Mouse (Mus musculus) common myeloid progenitor, adult 5-6 weeks (primary cell): ENCODE measurements around the gene Nacc2. TPM values are rescaled to one million over a fixed set of nuclear protein-coding genes. Genes with fewer than 3 reads are reported as not detected.

ENCODE experiments used
- ATAC-seq: replicated peaks from 2 replicates; pipeline ENCODE4 v1.8.0; 2016; ENCODE audit warnings: low read depth, mild to moderate bottlenecking, moderate TSS enrichment, inconsistent platforms; ENCODE audit not compliant: poor library complexity, severe bottlenecking
- total RNA-seq: library from RNA; stranded (forward); fragments of 200-1000, 187-1606 nt; gene quantifications from 2 replicates; pipeline ENCODE4 v1.2.3, GENCODE M21; 2017

Gene Nacc2
- total RNA-seq, 1 experiment from 2014 or later: 4.1 TPM

DNA sequence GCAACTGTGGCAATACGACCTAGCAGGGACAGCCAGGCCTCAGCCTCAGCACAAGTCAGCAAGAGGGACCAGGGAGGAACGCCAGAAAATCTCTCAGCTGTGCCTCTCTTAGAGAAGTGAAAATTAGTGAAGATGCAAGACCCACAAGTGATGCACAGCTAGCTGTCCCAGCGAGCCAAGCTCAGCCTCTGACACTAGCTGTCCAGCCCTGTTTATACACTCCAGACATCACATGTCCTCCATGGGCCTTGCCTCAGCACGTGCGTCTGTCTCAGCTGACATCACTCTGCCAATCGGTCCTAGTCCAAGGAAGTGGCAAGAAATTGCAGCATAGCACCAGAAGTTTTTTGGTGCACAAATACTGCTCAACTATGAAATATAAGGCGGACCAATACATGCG, 16.0 kb downstream of the Nacc2 start:
- no peak for ATAC-seq

DNA sequence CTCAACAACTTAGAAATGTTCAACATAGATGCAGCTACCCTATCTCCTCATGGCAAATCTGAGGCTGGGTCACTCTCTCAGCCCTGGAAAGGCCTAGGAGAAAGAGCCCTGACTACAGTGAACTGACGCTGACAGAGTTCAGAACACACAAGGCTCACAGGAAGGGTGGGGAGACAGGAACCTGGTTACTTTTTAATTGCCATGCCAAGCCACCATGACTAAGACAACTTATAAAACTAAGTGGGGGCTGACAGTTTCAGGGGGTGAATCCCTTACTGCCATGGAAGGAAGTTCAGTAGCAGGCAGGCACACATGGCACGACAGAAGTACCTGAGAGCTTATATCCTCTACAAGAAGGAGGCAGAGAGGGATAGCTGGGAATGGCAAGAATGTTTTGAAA, 16.8 kb downstream of the Nacc2 start:
- ATAC-seq: peak; percentile 85

DNA sequence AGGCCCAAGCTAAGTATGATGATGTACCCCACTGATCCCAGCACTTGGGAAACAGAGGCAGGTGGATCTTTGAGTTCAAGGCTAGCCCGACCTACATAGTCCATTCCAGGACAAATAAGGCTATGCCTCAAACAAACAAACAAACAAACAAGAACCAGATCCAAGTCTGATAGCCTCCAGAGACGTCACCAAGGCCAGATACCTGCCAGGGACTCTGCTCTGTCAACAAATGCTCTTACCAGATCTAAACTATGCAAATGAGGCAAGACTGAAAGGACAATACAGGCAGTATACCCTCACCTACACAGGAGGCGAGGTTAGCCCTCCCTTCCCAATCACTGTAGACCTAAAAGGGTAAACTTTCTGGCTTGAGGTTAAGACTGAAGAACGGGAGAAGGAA, 22.7 kb downstream of the Nacc2 start:
- no peak for ATAC-seq

DNA sequence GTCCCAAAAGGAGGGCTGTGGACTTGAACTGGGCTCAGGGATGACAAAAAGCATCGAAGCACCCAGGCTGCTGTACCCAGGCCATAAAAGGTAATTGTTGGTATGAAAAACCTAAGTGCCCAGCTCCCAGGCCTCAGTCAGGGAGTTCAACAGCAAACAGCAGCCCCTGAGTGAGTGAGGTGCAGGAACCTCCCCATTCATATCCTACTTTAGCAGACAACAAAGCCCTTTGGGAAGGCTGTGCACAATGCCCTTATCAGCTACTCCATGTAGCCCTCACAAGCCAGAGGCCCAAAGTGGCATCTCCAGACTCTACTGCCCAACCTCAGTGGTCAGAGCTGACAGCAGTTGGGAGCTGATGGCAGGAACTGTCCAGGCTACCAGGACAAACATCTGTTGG, 23.2 kb downstream of the Nacc2 start:
- ATAC-seq: no peak

DNA sequence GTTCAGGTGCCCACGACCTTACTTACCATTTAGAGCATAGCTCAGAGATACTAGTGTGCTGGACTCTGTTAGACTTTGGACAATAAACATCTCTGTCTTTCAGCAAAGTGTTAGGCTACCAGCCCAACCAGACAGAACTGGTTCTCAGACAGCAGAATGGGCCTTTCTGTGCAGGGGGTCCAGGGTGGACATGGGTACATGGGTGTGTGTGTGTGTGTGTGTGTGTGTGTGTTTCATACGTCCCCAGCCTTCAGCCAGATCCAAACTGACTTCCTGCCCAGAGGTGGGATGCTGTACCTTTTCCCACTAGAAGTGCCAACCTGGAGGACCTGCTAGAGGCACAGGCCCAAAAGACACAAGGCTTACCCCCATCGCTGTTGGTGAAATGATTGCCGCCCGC, 23.8 kb downstream of the Nacc2 start:
- no peak for ATAC-seq

DNA sequence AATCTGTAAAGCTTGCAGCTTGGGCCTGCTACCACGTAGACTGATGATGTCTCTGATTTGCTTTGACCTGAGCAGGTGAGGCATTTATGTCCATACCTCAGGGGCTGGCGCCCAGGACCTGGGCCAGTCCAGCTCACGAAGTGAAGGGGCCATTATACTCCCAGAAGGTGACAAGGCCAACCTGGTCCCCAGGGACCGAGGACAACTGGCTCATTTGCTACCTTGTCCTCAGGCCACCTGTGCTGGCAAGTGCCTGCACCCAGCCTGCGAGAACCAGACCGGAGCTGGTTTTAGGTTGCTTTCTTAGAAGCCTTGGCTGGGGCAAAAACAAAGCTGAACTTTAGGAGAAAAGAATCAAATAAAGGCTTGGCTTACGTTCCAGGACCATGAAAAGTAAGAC, 29.1 kb downstream of the Nacc2 start:
- no peak for ATAC-seq

DNA sequence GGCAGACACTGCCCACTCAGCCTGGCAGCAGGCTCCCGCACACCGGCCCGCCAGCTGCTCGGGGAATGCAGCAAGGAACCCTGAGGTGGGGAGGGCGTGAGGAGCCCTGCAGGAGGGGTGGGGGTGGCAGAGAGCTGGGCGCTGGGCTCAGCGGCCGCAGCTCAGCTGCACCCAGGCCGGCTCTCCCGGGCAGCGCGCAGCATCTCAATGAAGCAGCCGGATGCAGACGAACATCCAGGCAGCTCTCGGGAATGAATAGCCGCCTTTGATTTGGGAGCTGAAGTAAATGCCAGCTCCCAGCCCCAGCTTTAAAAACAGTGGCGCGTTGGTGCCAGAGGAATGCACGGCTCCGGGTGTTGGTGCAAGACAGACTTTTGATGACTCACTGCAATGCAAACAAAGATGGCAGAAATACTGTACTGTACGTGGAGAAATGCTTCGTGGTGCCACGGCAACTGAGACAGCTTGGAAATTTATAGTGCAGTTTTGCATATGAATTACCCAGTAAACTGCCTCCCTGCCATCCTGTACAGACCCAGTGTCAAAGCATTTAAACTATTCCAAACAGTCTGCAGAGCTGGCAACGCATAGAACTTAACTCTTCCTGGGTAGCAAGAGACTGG, 31.1 kb downstream of the Nacc2 start:
- ATAC-seq: no peak

DNA sequence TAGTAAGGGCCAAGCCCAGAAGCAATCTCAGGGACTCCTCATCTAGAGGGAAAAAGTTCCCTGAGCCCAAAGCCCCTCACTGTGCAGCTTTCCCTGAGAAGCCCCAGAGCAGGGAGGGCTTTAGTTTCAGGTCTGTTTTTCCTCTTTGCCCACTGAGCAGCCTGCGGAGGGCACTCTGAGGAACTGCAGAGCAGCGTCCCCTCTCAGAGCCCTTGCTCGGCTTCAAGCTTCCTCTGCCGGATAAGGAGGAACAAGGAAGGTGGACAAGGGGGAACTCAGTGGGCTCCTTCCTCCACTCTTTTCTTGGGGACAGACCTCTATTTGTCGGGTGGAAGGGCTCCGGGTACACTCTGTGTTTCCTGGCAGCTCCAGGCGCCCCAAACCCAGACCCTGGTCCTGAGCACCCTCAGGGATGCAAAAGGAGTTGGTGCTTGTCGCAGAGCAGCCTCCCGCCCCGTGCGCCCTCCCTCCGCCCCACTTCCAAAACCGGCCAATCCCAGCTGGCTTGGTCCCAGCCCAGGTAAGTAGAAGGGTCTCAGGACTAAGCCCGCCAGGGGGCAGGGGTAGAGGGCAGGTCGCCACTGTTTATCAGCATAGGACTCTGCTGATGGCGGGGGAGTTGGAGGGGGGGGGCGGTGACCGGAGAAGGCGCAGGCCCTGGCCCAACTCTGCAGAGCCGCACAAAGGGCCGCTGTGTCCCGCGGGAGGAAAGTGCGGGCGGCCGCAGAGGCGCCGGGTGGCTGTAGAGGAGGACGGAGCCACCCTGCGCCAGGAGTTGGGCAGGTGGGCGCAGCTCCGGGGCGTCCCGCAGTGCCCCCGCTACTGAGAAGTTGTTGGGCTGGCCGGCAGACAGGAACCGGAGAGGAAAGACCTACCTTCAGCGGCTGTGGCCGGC, 31.9 kb downstream of the Nacc2 start:
- peak; percentile 43 for ATAC-seq

DNA sequence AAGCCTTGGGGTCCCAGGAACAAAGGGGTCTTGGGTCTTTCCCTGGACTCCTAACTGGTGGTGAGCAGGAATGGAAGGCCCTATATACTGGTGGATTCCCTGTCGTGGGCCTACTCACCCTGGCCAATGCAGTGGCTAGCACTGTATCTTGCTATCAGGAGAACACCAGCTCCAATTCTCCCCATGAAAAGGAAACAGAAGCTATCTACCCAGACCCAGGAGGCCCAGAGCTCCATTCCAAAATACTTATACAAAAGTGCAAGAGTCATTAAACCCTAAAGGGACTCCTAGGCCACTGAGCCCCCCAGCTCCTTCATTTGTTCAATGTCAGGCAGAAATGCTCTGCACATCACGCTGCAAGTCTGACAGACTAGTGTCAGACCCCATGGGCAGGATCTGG, 34.0 kb downstream of the Nacc2 start:
- 0 out of 2 replicates have a peak, but pooled peaks have one; percentile 9 for ATAC-seq

DNA sequence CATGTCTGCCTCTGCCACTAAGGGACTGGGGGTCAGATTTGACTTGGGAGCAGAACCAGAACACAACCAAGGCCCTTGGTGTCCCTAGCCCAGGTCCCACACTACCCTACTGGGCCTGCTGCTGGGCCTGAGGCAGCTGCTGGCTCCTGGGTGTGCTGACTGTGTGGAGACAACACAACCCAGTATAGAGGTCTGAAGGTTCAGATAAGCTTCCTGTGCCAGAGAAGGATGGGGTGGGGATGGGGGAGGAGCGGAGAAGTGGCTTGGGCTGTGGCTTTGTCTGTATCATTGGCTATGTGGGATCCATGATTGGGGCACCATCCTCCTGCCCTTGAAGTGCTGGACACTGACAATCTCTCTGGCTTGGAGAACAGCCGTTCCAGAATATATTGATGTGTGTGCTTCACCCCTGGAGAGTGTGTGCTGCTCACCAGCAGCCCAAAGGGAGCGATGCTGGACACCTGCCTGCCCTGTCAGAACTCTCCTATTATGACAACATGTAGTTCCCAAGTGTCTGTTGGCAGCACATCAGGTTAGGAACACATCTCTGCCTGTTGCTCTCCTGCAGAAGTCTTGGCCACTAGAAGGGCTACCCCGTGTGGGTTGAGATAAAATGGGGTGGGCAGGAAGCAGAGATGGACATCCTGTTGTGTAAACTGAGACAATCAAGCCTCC, 36.0 kb downstream of the Nacc2 start:
- peak; percentile 76 for ATAC-seq

DNA sequence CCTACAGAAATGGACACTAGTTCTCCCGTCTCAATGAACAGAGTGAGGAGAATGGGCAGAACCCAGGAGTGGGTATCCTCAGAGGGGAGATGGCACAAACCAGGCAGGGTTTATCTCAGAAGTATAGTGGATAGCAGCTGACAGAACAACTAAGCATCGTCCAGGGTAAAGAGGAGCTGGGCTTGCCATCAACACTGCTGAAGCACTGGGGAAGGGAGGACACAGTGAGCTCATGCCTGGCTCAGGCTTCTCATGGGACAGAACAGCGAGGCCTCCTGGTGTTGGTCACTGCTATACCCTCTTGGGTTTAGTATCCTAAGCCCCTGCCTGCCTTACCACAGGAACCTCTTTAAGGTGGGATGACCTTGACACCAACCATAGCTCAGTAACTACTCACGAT, 36.5 kb downstream of the Nacc2 start:
- no peak for ATAC-seq

DNA sequence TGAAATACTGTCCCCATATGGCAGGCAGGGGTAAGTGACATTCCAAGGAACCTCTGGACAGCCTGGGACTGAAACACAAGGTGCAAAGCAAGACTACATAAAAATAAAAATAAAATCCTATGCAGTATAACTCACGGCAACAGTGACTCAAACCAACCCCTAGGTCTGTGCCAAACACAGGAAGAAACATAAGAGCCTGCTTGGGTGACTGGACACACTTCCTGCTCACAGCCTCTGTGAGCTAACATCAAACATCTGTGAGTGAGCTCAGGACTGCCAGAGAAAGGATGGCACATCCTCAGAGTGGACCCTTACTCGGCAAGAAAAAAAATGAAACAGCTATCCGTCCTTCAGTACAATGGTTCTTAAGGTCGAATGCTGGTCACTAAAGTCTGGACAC, 40.1 kb downstream of the Nacc2 start:
- no peak for ATAC-seq

DNA sequence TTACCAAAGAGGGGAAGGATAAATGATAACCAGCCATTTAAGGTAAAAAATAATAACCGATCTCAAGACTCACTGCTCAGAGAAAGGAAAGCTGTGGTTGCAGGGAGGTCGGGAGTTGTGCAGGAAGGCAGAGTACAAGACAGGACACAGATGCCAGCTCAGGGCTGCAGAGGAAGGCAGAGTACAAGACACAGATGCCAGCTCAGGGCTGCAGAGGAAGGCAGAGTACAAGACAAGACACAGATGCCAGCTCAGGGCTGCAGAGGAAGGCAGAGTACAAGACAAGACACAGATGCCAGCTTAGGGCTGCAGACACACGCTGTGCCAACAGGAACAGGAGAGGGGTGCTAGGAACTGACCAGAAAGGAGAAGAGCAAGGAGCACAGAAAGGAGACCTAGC, 42.2 kb downstream of the Nacc2 start:
- 0 out of 2 replicates have a peak, but pooled peaks have one; percentile 63 for ATAC-seq

DNA sequence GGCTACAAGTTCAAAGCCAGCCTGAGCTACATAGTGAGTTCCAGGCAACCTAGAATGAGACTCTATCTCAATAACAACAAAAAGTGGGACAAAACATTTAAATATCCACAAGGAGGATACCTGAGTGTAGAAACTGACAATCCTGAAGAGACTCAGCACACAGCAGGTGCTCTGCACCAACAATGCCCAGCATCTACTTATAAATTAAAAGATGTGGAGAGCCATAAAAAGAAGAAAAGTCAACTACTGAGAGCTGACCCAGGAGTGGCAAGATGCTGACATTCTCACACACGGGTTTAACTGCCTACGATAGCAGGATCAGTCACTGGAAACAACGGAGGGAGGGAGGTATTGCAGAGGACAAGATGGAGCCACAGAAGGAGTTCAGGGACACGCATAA, 43.6 kb downstream of the Nacc2 start:
- ATAC-seq: no peak

DNA sequence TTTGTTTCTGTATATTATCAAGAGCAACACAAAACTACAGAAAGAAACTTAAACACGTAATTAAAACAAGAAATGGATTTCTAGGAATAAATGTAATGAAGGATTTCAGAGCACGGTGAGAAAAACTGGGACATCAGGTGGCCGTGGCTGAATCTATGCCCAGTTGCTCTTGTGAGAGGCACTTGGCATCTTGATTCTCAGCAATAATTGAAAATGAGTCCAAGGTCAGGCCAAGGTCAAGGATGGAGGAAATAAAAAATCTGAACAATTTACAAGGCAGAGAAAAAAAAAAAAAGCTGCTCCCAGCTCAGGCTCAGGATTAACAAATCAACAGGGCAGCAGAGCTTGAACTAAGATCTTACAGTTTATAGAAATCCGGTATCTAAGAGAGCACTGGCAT, 46.0 kb downstream of the Nacc2 start:
- ATAC-seq: no peak

DNA sequence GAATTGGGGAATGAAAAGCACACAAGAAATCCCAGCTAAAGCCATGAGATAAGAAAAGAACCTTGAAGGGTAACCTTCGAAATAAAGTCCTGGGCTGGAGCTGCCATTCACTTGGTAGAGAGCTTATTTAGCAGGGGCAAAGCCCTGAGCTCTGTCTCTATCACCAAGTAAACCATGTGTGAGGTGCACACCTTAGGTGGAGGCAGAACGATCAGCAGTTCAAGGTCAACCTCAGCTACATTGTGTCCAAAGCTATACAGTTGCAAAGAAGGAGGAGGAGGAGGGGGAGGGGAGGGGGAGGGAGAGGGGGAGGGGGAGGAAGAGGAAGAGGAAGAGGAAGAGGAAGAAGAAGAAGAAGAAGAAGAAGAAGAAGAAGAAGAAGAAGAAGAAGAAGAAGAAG, 46.9 kb downstream of the Nacc2 start:
- ATAC-seq: no peak

DNA sequence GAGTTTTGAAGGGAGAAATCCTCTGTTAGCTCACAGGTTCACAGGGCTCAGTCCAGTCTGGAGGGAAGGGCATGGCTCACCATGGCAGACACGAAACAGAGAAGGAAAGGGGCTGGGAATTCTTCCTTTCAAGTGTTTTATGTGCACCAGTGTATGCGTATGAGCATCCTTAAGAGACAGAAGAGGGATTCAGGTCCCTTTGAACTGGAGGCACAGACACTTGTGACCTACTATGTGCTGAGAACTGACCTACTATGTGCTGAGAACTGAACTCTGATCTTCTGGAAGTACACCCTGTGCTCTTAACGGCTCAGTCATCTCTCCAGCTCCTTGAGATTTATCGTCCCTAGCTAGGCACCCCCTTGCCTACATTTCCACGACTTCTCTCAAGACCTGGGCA, 48.5 kb downstream of the Nacc2 start:
- no peak for ATAC-seq

DNA sequence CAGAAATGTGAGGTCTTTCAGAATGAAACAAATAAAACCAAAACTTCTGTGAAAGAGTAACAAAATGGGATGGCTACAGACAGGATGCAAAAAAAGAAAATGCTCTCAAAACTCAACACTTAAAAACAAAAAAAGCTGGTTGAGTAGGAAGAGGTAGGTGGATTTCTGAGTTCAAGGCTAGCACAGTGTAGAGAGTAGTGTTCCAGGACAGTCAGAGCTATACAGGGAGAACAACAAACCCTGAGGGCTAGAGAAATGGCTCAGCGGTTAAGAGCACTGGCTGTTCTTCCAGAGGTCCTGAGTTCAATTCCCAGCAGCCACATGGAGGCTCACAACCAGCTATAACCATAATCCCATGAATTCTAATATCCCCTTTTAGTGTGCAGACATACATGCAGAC, 54.4 kb downstream of the Nacc2 start:
- no peak for ATAC-seq

DNA sequence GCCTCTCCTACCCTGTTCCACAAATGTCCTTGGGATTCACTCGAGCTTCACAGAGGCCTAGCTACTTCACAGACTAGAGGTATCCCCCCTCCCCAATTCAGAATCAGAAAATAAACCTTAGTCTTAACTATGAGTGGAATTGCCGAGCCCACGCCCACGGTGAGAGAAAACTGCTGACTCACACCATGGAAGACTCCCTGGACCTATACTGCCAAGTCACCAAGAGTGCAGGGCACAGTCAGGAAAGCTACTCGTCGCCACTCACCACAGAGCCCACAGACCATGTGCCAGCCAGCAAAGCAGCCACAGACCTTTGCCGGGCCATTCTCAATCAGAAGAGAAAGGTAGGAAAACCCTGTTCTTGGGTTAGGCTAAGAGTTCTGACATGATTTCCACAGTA, 54.8 kb downstream of the Nacc2 start:
- ATAC-seq: peak; percentile 91

DNA sequence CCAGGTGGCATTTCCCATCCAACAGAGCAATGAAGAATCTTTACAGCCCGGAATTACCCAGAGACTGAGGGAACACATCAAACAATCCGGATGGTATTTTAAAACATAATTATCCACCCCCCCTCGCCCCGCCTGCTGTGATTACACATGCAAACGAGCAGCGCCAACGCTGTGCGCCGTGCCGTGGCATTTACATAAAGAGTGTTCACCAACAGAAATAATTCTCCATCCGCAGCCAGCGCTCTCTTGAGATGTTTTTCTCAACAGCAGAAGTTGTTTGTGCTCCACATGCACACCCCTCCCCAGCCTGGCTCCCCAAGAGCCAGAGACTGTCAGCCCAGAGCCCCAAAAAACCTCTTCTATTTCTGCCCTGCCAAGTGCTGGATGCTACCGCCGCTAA, 56.5 kb downstream of the Nacc2 start:
- no peak for ATAC-seq

DNA sequence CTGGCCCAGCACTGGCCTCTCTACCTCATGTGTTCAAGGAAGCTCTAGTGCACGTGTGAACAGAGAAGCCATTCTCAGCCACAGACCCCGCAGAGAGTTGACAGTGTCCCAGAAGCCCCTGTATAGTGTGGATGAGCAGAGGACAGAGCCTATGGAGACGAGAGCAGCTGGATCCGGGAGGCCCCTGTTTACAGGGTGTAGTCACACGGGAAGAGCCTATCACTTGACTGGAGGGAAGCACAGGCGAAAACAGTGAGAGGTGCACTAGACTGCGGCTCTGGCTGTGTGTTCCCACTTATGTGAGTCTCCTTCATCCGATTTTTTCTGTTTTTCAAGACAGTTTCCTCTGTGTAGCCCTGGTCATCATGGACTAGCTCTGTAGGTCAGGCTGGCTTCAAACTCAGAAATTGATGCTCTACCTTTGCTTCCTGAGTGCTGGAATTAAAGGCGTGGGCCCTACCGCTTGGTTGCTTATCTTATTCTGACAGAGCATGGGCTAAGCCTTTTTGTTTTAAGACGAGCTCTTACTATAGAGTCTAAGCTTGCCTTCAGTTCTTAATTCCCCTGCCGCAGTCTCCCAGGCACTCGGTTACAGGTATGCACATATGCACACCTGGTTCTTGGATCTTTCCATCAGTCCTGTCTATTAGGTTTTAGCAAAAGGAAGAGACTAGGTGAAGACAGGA, 60.1 kb downstream of the Nacc2 start:
- no peak for ATAC-seq
